ENCODE assay signal across 23 mouse cellular contexts in genomic region chr17:70247342-70247741, GRCm38 (mm10).
DNase-seq lines count a peak whose midpoint lies in the region; ATAC-seq and TF ChIP-seq lines count a peak whose summit lies in the region.
"Had no signal": no experiment of that assay in that cellular context is flagged by ENCODE, and none has a peak within 500 bp of the region (broad histone marks: within the 10 kb centered on the region; RNA-seq: fewer than 3 reads in every experiment).

No protein-coding gene starts in this region.

- H3K4me3 ChIP-seq in forebrain, embryonic 15.5 days = no peak overlapping the region
- no peak overlapping the region for H3K4me3 ChIP-seq in forebrain, embryonic 10.5 days
- H3K4me3 ChIP-seq in midbrain, postnatal 0 days (ENCODE audit: low read depth, low read length) = no peak overlapping the region
- no peak overlapping the region for H3K4me3 ChIP-seq in midbrain, embryonic 15.5 days
- H3K4me3 ChIP-seq: heart, embryonic 15.5 days; hindbrain, embryonic 15.5 days; limb, embryonic 12.5 days; midbrain, embryonic 10.5 days; neural tube, embryonic 15.5 days had no signal

- no peaks in the 10 kb centered on the region for H3K36me3 ChIP-seq in forebrain, embryonic 15.5 days
- no peaks in the 10 kb centered on the region for H3K36me3 ChIP-seq in forebrain, embryonic 10.5 days (replicated peaks)
- H3K36me3 ChIP-seq in midbrain, postnatal 0 days (ENCODE audit: insufficient read depth, low read length) = no peaks in the 10 kb centered on the region
- no peaks in the 10 kb centered on the region for H3K36me3 ChIP-seq in midbrain, embryonic 15.5 days (replicated peaks)
- H3K36me3 ChIP-seq: heart, embryonic 15.5 days; hindbrain, embryonic 15.5 days; limb, embryonic 12.5 days; midbrain, embryonic 10.5 days; neural tube, embryonic 15.5 days had no signal

- DNase-seq in forebrain, embryonic 10.5 days (ENCODE audit: extremely low spot score, low spot score) = no peak
- DNase-seq in midbrain, postnatal 0 days (ENCODE audit: low spot score) = peak; percentile 49
- peak; percentile 71 for DNase-seq in cerebellum, adult 8-10 months
- peak; percentile 60 to 70 for DNase-seq in cerebellum, postnatal 36 days
- DNase-seq in layer of hippocampus, postnatal 10 days (ENCODE audit: low spot score in 2 of 2) = no peak
- no peak for DNase-seq in left cerebral cortex, adult 18-20 months (ENCODE audit: low spot score in 2 of 2)
- DNase-seq: heart, postnatal 36 days; kidney, postnatal 4 days; liver, postnatal 0 days; lung, postnatal 10 days; right cerebral cortex, adult 18-20 months; thymus, adult 18-20 months; thymus, postnatal 4 days had no signal

- TF ChIP-seq CTCF in midbrain, postnatal 0 days (IDR thresholded peaks at IDR 0.05) = no peak

- H3K4me1 ChIP-seq in forebrain, embryonic 15.5 days = no peaks in the 10 kb centered on the region
- 0 out of 2 replicates have a peak, but pooled peaks cover 4% of the 10 kb centered on the region for H3K4me1 ChIP-seq in forebrain, embryonic 10.5 days
- H3K4me1 ChIP-seq in midbrain, postnatal 0 days (ENCODE audit: insufficient read depth, low read length) = no peaks in the 10 kb centered on the region
- no peaks in the 10 kb centered on the region for H3K4me1 ChIP-seq in midbrain, embryonic 15.5 days
- H3K4me1 ChIP-seq: heart, embryonic 15.5 days; hindbrain, embryonic 15.5 days; limb, embryonic 12.5 days; midbrain, embryonic 10.5 days; neural tube, embryonic 15.5 days had no signal

- no peaks in the 10 kb centered on the region for H3K27me3 ChIP-seq in forebrain, embryonic 15.5 days
- H3K27me3 ChIP-seq in forebrain, embryonic 10.5 days (ENCODE audit: poor library complexity, severe bottlenecking) = no peaks in the 10 kb centered on the region
- no peaks in the 10 kb centered on the region for H3K27me3 ChIP-seq in midbrain, postnatal 0 days (ENCODE audit: insufficient read depth, low read length)
- no peaks in the 10 kb centered on the region for H3K27me3 ChIP-seq in midbrain, embryonic 15.5 days (replicated peaks)
- H3K27me3 ChIP-seq: heart, embryonic 15.5 days; hindbrain, embryonic 15.5 days; limb, embryonic 12.5 days; neural tube, embryonic 15.5 days had no signal

- no peaks in the 10 kb centered on the region for H3K9me3 ChIP-seq in forebrain, embryonic 15.5 days
- H3K9me3 ChIP-seq in forebrain, embryonic 10.5 days = no peaks in the 10 kb centered on the region
- H3K9me3 ChIP-seq in midbrain, postnatal 0 days (ENCODE audit: low read length) = no peaks in the 10 kb centered on the region
- H3K9me3 ChIP-seq in midbrain, embryonic 15.5 days = no peaks in the 10 kb centered on the region
- H3K9me3 ChIP-seq: heart, embryonic 15.5 days; hindbrain, embryonic 15.5 days; limb, embryonic 12.5 days; midbrain, embryonic 10.5 days; neural tube, embryonic 15.5 days had no signal

- no peak overlapping the region for H3K4me2 ChIP-seq in forebrain, embryonic 15.5 days (replicated peaks)
- no peak overlapping the region for H3K4me2 ChIP-seq in midbrain, postnatal 0 days (ENCODE audit: low read depth, low read length, poor library complexity, severe bottlenecking)
- no peak overlapping the region for H3K4me2 ChIP-seq in midbrain, embryonic 15.5 days
- H3K4me2 ChIP-seq: heart, embryonic 15.5 days; hindbrain, embryonic 15.5 days; limb, embryonic 12.5 days; liver, embryonic 11.5 days; neural tube, embryonic 15.5 days had no signal

- no peak overlapping the region for H3K27ac ChIP-seq in forebrain, embryonic 15.5 days (replicated peaks)
- H3K27ac ChIP-seq in forebrain, embryonic 10.5 days = no peak overlapping the region
- no peak overlapping the region for H3K27ac ChIP-seq in midbrain, postnatal 0 days (ENCODE audit: low read depth, low read length)
- H3K27ac ChIP-seq in midbrain, embryonic 15.5 days = no peak overlapping the region
- H3K27ac ChIP-seq: heart, embryonic 15.5 days; hindbrain, embryonic 15.5 days; limb, embryonic 12.5 days; midbrain, embryonic 10.5 days; neural tube, embryonic 15.5 days had no signal

- no peak overlapping the region for H3K9ac ChIP-seq in forebrain, embryonic 15.5 days (replicated peaks)
- H3K9ac ChIP-seq in midbrain, postnatal 0 days (replicated peaks; ENCODE audit: low read length, poor library complexity, severe bottlenecking) = no peak overlapping the region
- no peak overlapping the region for H3K9ac ChIP-seq in midbrain, embryonic 15.5 days
- H3K9ac ChIP-seq: heart, embryonic 15.5 days; hindbrain, embryonic 15.5 days; limb, embryonic 12.5 days; liver, postnatal 0 days; neural tube, embryonic 15.5 days had no signal

- WGBS in forebrain, embryonic 15.5 days = 74% methylated on average over 7 of the region's 7 CpGs
- WGBS in forebrain, embryonic 10.5 days = 74% methylated on average over 7 of the region's 7 CpGs
- WGBS in midbrain, postnatal 0 days = 87% methylated on average over 7 of the region's 7 CpGs
- WGBS in midbrain, embryonic 15.5 days = 87% methylated on average over 7 of the region's 7 CpGs

- ATAC-seq in forebrain, embryonic 15.5 days (replicated peaks) = peak; percentile 58
- ATAC-seq in midbrain, postnatal 0 days (ENCODE audit: low FRiP score) = no peak
- no peak for ATAC-seq in midbrain, embryonic 15.5 days (replicated peaks)
- ATAC-seq: CD4-positive, CD25-positive, alpha-beta regulatory T cell, adult 4 months; intestine, embryonic 16.5 days; liver, postnatal 0 days had no signal

Comparison
In these comparisons a context has a peak if more than half of its experiments do, and no peak if none do; other contexts are left out.
1. DNase-seq: peak in midbrain, postnatal 0 days (single experiment), cerebellum, adult 8-10 months (single experiment) and cerebellum, postnatal 36 days (2 of 2); none in forebrain, embryonic 10.5 days (single experiment), layer of hippocampus, postnatal 10 days (0 of 2) and left cerebral cortex, adult 18-20 months (0 of 2).